In the genomic region with DNA sequence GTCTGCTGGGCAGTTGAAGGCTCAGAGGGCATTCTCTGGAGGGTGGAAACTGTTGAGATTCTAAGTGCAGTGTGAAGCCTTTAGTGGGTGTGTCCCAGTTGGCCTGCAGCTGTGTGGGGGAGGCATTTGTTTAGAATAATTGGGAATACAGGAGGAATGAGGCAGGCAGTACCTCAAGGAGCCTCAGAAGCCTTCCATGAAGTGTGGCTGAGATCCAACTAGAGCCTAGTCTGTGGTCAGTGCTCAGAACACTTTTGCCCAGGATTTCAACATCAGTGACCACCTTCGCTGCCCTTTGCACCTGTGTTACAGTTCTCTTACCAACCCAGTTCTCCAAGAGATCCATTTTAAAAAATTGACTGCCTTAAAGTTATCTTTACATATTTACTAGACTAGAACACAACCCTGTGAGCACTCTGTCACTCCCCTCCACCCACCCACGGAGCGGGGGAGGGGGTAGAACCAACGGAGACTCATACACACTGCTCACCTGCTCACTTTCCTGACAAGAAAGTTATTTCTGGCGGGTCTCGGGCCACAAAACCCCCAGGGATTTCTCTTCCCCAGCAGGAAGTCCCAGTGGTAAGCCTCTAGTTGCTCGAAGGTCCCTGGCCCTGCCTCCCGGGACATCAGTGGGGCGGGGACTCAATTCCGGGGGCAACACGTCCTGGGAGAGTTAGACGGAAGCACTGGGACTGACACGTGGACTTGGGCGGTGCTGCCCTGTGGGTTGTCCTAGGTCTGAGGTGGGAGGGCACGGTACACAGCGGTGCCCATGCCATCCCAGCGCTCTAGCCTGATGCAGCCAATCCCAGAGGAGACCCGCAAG, we compare ENCODE assay signal across 8 mouse cellular contexts. TPM values are rescaled to one million over a fixed set of nuclear protein-coding genes. Genes with fewer than 3 reads are reported as not detected.
DNase-seq lines count a peak whose midpoint lies in the region; ATAC-seq and TF ChIP-seq lines count a peak whose summit lies in the region.

A gene (plus strand): TSS at position 679 of the 829 bp plus-strand sequence.

- ATAC-seq in forebrain, embryonic 11.5 days (replicated peaks; ENCODE audit: low FRiP score): 0 out of 2 replicates have a peak, but pooled peaks have one; percentile 53
- no peak for ATAC-seq in forebrain, embryonic 16.5 days
- ATAC-seq in lung, embryonic 14.5 days (ENCODE audit: insufficient read depth): peak; percentile 79
- peak; percentile 92 for ATAC-seq in stomach, embryonic 16.5 days (ENCODE audit: insufficient read depth, low FRiP score)

- no peaks in the 10 kb centered on the region for H3K9me3 ChIP-seq in forebrain, embryonic 11.5 days (ENCODE audit: control insufficient read depth, low read length)
- no peaks in the 10 kb centered on the region for H3K9me3 ChIP-seq in forebrain, embryonic 16.5 days (ENCODE audit: control insufficient read depth, low read length)
- H3K9me3 ChIP-seq in lung, embryonic 14.5 days (ENCODE audit: low read depth, low read length): no peaks in the 10 kb centered on the region
- H3K9me3 ChIP-seq in stomach, embryonic 16.5 days (replicated peaks; ENCODE audit: control insufficient read depth, low read length): no peaks in the 10 kb centered on the region

- H3K9ac ChIP-seq in forebrain, embryonic 11.5 days (ENCODE audit: low read length): no peak within 1 kb of the TSS
- no peak within 1 kb of the TSS for H3K9ac ChIP-seq in forebrain, embryonic 16.5 days (replicated peaks; ENCODE audit: low read depth, low read length)
- H3K9ac ChIP-seq in lung, embryonic 14.5 days: peak within 1 kb of the TSS; percentile 31; the same call in 1 of the 2 replicates
- peak within 1 kb of the TSS; percentile 65 for H3K9ac ChIP-seq in stomach, embryonic 16.5 days (ENCODE audit: low read length)

- no peak within 1 kb of the TSS for H3K27ac ChIP-seq in forebrain, embryonic 11.5 days (ENCODE audit: low read depth, low read length)
- no peak within 1 kb of the TSS for H3K27ac ChIP-seq in forebrain, embryonic 16.5 days (ENCODE audit: low read length)
- H3K27ac ChIP-seq in kidney, adult 2 months (ENCODE audit: insufficient read depth, low read depth, low read length): no peak within 1 kb of the TSS; the same call in 1 of the 2 replicates
- no peak within 1 kb of the TSS for H3K27ac ChIP-seq in lung, embryonic 14.5 days (ENCODE audit: low read depth)
- H3K27ac ChIP-seq in stomach, embryonic 16.5 days (ENCODE audit: low read length): peak within 1 kb of the TSS; percentile 62

- WGBS in forebrain, embryonic 11.5 days: 7% methylated on average over 18 of the region's 18 CpGs
- 5% methylated on average over 18 of the region's 18 CpGs for WGBS in forebrain, embryonic 16.5 days
- 4% methylated on average over 18 of the region's 18 CpGs for WGBS in kidney, adult 2 months
- WGBS in lung, embryonic 14.5 days: 6% methylated on average over 18 of the region's 18 CpGs
- 4% methylated on average over 18 of the region's 18 CpGs for WGBS in stomach, embryonic 16.5 days

- no peaks in the 10 kb centered on the region for H3K4me1 ChIP-seq in forebrain, embryonic 11.5 days (replicated peaks; ENCODE audit: control insufficient read depth, insufficient read depth, low read length)
- no peaks in the 10 kb centered on the region for H3K4me1 ChIP-seq in forebrain, embryonic 16.5 days (replicated peaks; ENCODE audit: control insufficient read depth, insufficient read depth, low read length)
- H3K4me1 ChIP-seq in kidney, adult 2 months (ENCODE audit: control insufficient read depth, insufficient read depth, low read length): peaks cover 12% of the 10 kb centered on the region; the same call in 1 of the 2 replicates
- no peaks in the 10 kb centered on the region; the same call in 1 of the 2 replicates for H3K4me1 ChIP-seq in lung, embryonic 14.5 days (ENCODE audit: insufficient read depth)
- H3K4me1 ChIP-seq in stomach, embryonic 16.5 days (ENCODE audit: control insufficient read depth, insufficient read depth, low read length): peaks cover 16% of the 10 kb centered on the region

- no peak for DNase-seq in forebrain, embryonic 11.5 days (ENCODE audit: low spot score)
- DNase-seq in adrenal gland, adult 8-10 months: peak; percentile 58
- peak; percentile 52 for DNase-seq in heart, adult 8-10 months (ENCODE audit: low spot score)
- DNase-seq in kidney, adult 2 months: peak; percentile 81
- DNase-seq in lung, embryonic 14.5 days: peak; percentile 50
- DNase-seq in cerebellum, adult 9-11 months: no peak

- no peaks in the 10 kb centered on the region for H3K27me3 ChIP-seq in forebrain, embryonic 11.5 days (ENCODE audit: control insufficient read depth, insufficient read depth, low read length)
- H3K27me3 ChIP-seq in forebrain, embryonic 16.5 days (replicated peaks; ENCODE audit: control insufficient read depth, insufficient read depth, low read length): no peaks in the 10 kb centered on the region
- H3K27me3 ChIP-seq in kidney, adult 2 months (replicated peaks; ENCODE audit: control insufficient read depth, insufficient read depth, low read length): no peaks in the 10 kb centered on the region
- no peaks in the 10 kb centered on the region for H3K27me3 ChIP-seq in lung, embryonic 14.5 days (ENCODE audit: insufficient read depth, low read length)
- no peaks in the 10 kb centered on the region for H3K27me3 ChIP-seq in stomach, embryonic 16.5 days (ENCODE audit: control insufficient read depth, insufficient read depth, low read length)

- TF ChIP-seq CTCF in kidney, adult 2 months (conservative IDR thresholded peaks at IDR 0.05; ENCODE audit: insufficient read depth, insufficient read length, low read depth, low read length): no peak
- TF ChIP-seq CTCF in lung, embryonic 14.5 days (IDR thresholded peaks at IDR 0.05; ENCODE audit: low read depth): no peak

- H3K4me2 ChIP-seq in forebrain, embryonic 11.5 days (ENCODE audit: low read depth, low read length, severe bottlenecking): no peak within 1 kb of the TSS
- no peak within 1 kb of the TSS for H3K4me2 ChIP-seq in forebrain, embryonic 16.5 days (ENCODE audit: low read length)
- H3K4me2 ChIP-seq in lung, embryonic 14.5 days: peak within 1 kb of the TSS; percentile 54
- H3K4me2 ChIP-seq in stomach, embryonic 16.5 days (ENCODE audit: low read depth, low read length): peak within 1 kb of the TSS; percentile 65

- no peaks in the 10 kb centered on the region; the same call in 1 of the 2 replicates for H3K36me3 ChIP-seq in forebrain, embryonic 11.5 days (ENCODE audit: control insufficient read depth, insufficient read depth, low read length)
- peaks cover 25% of the 10 kb centered on the region for H3K36me3 ChIP-seq in forebrain, embryonic 16.5 days (ENCODE audit: control insufficient read depth, insufficient read depth)
- H3K36me3 ChIP-seq in kidney, adult 2 months (ENCODE audit: control insufficient read depth, insufficient read depth, low read length): peaks cover 2% of the 10 kb centered on the region; the same call in 1 of the 2 replicates
- H3K36me3 ChIP-seq in lung, embryonic 14.5 days (ENCODE audit: insufficient read depth): peaks cover 44% of the 10 kb centered on the region
- peaks cover 10% of the 10 kb centered on the region; the same call in 1 of the 2 replicates for H3K36me3 ChIP-seq in stomach, embryonic 16.5 days (ENCODE audit: control insufficient read depth, insufficient read depth, low read length)

- H3K4me3 ChIP-seq in forebrain, embryonic 11.5 days (ENCODE audit: low read depth, low read length): no peak within 1 kb of the TSS
- H3K4me3 ChIP-seq in forebrain, embryonic 16.5 days (replicated peaks; ENCODE audit: low read length): no peak within 1 kb of the TSS
- peak within 1 kb of the TSS; percentile 27; the same call in 1 of the 2 replicates for H3K4me3 ChIP-seq in kidney, adult 2 months (ENCODE audit: insufficient read depth, low read depth, low read length)
- peak within 1 kb of the TSS; percentile 11; the same call in 1 of the 2 replicates for H3K4me3 ChIP-seq in lung, embryonic 14.5 days (ENCODE audit: low read depth, low read length)
- peak within 1 kb of the TSS; percentile 37 for H3K4me3 ChIP-seq in stomach, embryonic 16.5 days (replicated peaks; ENCODE audit: low read length)

- TF ChIP-seq POLR2A in kidney, adult 2 months (IDR thresholded peaks at IDR 0.05; ENCODE audit: low read depth, low read length): no peak

RNA-seq across cellular contexts. Expression of the gene that starts here (rescaled TPM):
- polyA plus RNA-seq in forebrain, embryonic 11.5 days (2014; fragmentation: Nextera tagmentation; extraction: Ambion mirVana): 0.11 and 0.57 TPM in 2 replicates
- 0.22 and 0.48 TPM in 2 replicates for polyA plus RNA-seq in forebrain, embryonic 16.5 days (2015; fragmentation: Nextera tagmentation; extraction: Ambion mirVana)
- 1 to 10 TPM in 2 of 4 experiments, under 1 TPM in 2; 0.81 to 2.3 (median 1.1) TPM for total RNA-seq in adrenal gland, adult 8-10 months (2022)
- under 1 TPM; 0.30 to 0.75 (median 0.40) TPM for total RNA-seq in heart, adult 8-10 months (2022)
- polyA plus RNA-seq in kidney, adult 2 months (2012; rRNA removed): 1.9 and 3.0 TPM in 2 replicates
- polyA plus RNA-seq in lung, embryonic 14.5 days (2014; fragmentation: Nextera tagmentation; extraction: Ambion mirVana): 0.80 and 0.88 TPM in 2 replicates
- polyA plus RNA-seq in stomach, embryonic 16.5 days (2015; fragmentation: Nextera tagmentation; extraction: Ambion mirVana): 4.9 and 5.1 TPM in 2 replicates

Comparison
In these comparisons a context has a peak if more than half of its experiments do, and no peak if none do; other contexts are left out.
1. Peak in ATAC-seq in forebrain, embryonic 11.5 days; RNA of the gene not detected or under 1 TPM.
2. Peak in DNase-seq in heart, adult 8-10 months; RNA of the gene not detected or under 1 TPM.
3. Peak in DNase-seq, ATAC-seq, H3K4me3 ChIP-seq, H3K9ac ChIP-seq and H3K4me2 ChIP-seq in lung, embryonic 14.5 days; RNA of the gene not detected or under 1 TPM.
4. DNase-seq: peak in adrenal gland, adult 8-10 months (single experiment) and kidney, adult 2 months (single experiment); none in forebrain, embryonic 11.5 days (single experiment) and cerebellum, adult 9-11 months (single experiment).
5. H3K4me3 ChIP-seq: peak in kidney, adult 2 months (single experiment) and stomach, embryonic 16.5 days (single experiment); none in forebrain, embryonic 11.5 days (single experiment) and forebrain, embryonic 16.5 days (single experiment).